Mouse (Mus musculus) retina, postnatal 1 day (tissue): ENCODE data around the gene Spink4.

Experiments used
- DNase-seq: peaks from one replicate; pipeline ENCODE4 v3.0.0-alpha.2; 2012

Spink4 gene

GRCm38 (mm10) chr4:40969781-40970591 lies 50.1 kb downstream of the Spink4 start:
- DNase-seq: peak; percentile 23

- no peak for DNase-seq
These were observed 50.7 kb downstream of the Spink4 start for GRCm38 (mm10) chr4:40970592-40970841.

GRCm38 (mm10) chr4:40970842-40971701 lies 51.2 kb downstream of the Spink4 start, which contains the start of gene Nfx1:
Gene Nfx1, plus strand, starts transcription at chr4:40970906.
- DNase-seq: peak; percentile 97

- peak; percentile 55 for DNase-seq
These were observed 51.9 kb downstream of the Spink4 start for GRCm38 (mm10) chr4:40971744-40972143.

GRCm38 (mm10) chr4:40974011-40974410 lies 54.2 kb downstream of the Spink4 start:
- no peak for DNase-seq

GRCm38 (mm10) chr4:40975678-40976077 lies 55.8 kb downstream of the Spink4 start:
- no peak for DNase-seq

GRCm38 (mm10) chr4:40976651-40977050 lies 56.8 kb downstream of the Spink4 start:
- no peak for DNase-seq

GRCm38 (mm10) chr4:40979430-40979829 lies 59.6 kb downstream of the Spink4 start:
- DNase-seq: no peak
